Mouse (Mus musculus): ENCODE data around the gene Plcd3. TPM values are rescaled to one million over a fixed set of nuclear protein-coding genes. Genes with fewer than 3 reads are reported as not detected.

Gene Plcd3
- polyA plus RNA-seq, 1 experiment: 2.6 TPM

DNA sequence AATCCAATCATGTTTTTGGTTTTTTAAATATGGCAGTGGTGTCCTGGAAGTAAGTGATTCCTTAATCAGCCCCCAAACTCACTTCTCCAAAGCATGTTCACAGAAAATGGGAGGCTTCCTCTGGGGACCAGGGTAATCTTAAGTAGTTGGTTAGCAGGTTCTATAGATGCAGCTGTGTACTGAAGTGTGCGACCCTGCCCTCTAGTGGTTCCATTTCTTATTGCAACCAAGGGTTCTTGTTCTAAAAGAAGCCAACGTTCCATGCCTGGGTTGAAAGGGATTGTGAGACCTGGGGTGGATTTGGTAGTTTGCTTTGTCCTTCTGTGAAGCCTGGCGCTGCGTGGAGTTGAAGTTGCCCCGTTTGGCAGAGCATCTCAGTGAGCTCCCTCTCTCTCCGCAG, 46.7 kb downstream of the Plcd3 start:
- Histone ChIP-seq H3K4me3 (replicated peaks; ENCODE audit: control insufficient read depth, low read depth, low read length) (no peak overlapping the region), H3K27ac (ENCODE audit: control insufficient read depth, insufficient read depth, low read depth, low read length, poor library complexity) (no peak overlapping the region), H3K4me1 (ENCODE audit: control insufficient read depth, insufficient read depth, low read length) (peaks cover 1% of the 10 kb centered on the region; the same call in 1 of the 2 replicates)
- 44% methylated on average over 6 of the region's 6 CpGs for WGBS
- TF ChIP-seq CTCF (IDR thresholded peaks at IDR 0.05; ENCODE audit: control insufficient read depth, insufficient read depth, low read length): peak; percentile 36; the same call in 1 of the 2 replicates
- no peak for TF ChIP-seq POLR2A (IDR thresholded peaks at IDR 0.05; ENCODE audit: borderline replicate concordance, control insufficient read depth, low read depth, low read length)

DNA sequence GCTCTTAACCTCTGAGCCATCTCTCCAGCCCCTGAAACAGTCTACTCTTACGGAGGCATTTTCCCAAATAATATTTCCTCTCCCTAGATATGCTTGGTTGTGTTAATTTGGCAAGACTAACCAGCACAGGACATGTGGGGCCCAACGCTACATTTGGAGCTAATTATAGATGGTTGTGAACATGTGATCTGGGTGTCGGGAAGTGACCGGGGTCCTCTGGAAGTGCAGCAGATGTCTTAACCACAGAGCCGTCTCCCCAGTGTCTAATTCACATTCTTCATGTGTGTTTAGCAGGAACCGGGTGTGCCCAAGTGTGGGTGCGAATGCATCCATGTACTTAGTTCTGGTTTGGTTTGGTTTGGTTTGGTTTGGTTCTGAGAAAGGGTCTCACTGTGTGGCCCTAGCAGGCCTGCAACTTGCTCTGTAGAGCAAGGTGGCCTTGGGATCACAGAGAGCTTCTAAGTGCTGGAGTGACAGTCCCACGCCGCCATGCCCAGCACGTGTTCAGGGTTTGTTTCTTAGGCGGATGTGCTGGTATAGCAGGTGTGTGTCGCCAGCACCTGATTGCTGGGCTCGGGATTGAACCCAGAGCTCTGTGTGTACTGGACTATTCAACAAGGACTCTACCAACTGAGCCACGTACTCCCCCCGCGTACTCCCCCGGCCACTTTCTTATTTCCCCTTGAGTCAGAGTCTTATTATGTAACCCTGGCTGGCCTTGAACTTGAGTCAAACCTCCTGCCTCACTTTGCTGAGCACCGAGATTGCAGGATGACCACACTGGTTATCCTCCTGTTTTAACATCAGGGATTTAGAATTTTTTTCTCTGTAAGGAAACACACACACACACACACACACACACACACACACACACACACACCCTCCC, 48.0 kb downstream of the Plcd3 start:
- no peak for TF ChIP-seq POLR2A (IDR thresholded peaks at IDR 0.05; ENCODE audit: borderline replicate concordance, control insufficient read depth, low read depth, low read length)
- no peak for TF ChIP-seq CTCF (IDR thresholded peaks at IDR 0.05; ENCODE audit: control insufficient read depth, insufficient read depth, low read length)
- 83% methylated on average over 18 of the region's 18 CpGs for WGBS
- H3K27ac ChIP-seq (ENCODE audit: control insufficient read depth, insufficient read depth, low read depth, low read length, poor library complexity): no peak overlapping the region

DNA sequence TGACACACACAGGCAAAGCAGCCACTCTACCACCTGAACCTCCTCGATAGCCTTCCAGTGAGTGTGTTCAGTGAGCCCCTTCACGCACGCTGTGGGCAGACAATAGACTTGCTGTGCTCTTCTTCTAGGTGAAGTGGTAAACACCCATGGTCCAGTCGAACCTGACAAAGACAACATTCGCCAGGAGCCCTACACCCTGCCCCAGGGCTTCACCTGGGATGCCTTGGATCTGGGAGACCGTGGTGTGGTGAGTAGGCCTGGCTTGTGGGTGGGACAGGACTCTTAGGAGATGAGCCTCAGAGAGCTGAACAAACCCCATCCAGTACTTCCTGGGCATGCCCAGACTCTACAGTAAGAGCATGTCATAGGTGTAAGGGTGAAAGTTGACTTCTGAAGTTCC, 49.4 kb downstream of the Plcd3 start:
- Histone ChIP-seq H3K4me1 (ENCODE audit: control insufficient read depth, insufficient read depth, low read length) (peaks cover 1% of the 10 kb centered on the region; the same call in 1 of the 2 replicates), H3K27ac (ENCODE audit: control insufficient read depth, insufficient read depth, low read depth, low read length, poor library complexity) (no peak overlapping the region), H3K4me3 (replicated peaks; ENCODE audit: control insufficient read depth, low read depth, low read length) (no peak overlapping the region)
- TF ChIP-seq POLR2A (IDR thresholded peaks at IDR 0.05; ENCODE audit: borderline replicate concordance, control insufficient read depth, low read depth, low read length) (no peak), CTCF (IDR thresholded peaks at IDR 0.05; ENCODE audit: control insufficient read depth, insufficient read depth, low read length) (no peak)
- 91% methylated on average over 6 of the region's 6 CpGs for WGBS

More for the DNA sequence above, 48.0 kb downstream of the Plcd3 start:
- Histone ChIP-seq H3K4me3 (replicated peaks; ENCODE audit: control insufficient read depth, low read depth, low read length) (no peak overlapping the region), H3K4me1 (ENCODE audit: control insufficient read depth, insufficient read depth, low read length) (peaks cover 1% of the 10 kb centered on the region; the same call in 1 of the 2 replicates)

DNA sequence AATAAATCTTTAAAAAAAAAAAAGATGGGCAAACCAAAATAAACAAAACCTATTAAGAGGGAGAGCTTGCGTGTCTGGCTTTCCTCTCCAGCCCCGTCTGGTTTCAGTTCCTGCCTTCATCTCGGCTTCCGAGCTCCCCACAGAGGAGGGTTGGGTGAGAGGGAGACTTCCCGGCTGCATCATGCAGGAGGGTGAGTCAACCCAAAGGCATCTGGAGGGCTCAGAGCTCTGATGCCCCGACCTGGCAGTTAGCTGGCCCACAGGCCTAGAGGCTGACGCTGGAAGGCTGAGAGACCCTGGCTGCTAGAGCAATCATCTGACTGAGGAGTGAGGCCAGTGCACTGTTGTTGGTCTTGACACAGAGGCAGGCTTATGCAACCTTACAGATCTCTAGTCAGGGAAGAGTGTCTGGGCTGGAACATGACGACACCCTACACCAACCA, 50.2 kb downstream of the Plcd3 start:
- peak overlapping the region; percentile 23; the same call in 1 of the 2 replicates for H3K27ac ChIP-seq (ENCODE audit: control insufficient read depth, insufficient read depth, low read depth, low read length, poor library complexity)
- no peak overlapping the region for H3K4me3 ChIP-seq (replicated peaks; ENCODE audit: control insufficient read depth, low read depth, low read length)
- TF ChIP-seq CTCF (IDR thresholded peaks at IDR 0.05; ENCODE audit: control insufficient read depth, insufficient read depth, low read length) (no peak), POLR2A (IDR thresholded peaks at IDR 0.05; ENCODE audit: borderline replicate concordance, control insufficient read depth, low read depth, low read length) (no peak)
- 61% methylated on average over 8 of the region's 8 CpGs for WGBS
- H3K4me1 ChIP-seq (ENCODE audit: control insufficient read depth, insufficient read depth, low read length): peaks cover 1% of the 10 kb centered on the region; the same call in 1 of the 2 replicates

DNA sequence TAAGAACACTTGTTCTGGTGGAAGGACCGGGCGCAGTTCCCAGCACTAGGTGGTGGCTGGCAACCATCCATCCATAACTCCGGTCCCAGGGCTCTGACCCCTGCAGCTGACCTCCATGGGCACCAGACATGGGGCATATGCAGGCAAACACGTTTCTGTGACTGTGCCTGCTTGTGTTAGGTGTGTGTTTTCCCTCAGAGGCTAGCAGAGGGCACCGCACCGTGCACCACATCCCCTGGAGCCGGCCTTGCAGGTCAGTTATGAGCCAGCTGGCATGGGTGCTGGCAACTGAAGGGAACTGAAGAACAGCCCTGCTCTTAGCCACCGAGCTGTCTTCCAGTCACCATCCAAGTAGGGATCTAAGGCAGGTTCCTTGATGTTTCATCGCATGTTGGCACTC, 51.3 kb downstream of the Plcd3 start:
- no peak overlapping the region for H3K27ac ChIP-seq (ENCODE audit: control insufficient read depth, insufficient read depth, low read depth, low read length, poor library complexity)
- H3K4me1 ChIP-seq (ENCODE audit: control insufficient read depth, insufficient read depth, low read length): peaks cover 1% of the 10 kb centered on the region; the same call in 1 of the 2 replicates
- TF ChIP-seq POLR2A (IDR thresholded peaks at IDR 0.05; ENCODE audit: borderline replicate concordance, control insufficient read depth, low read depth, low read length): no peak
- no peak for TF ChIP-seq CTCF (IDR thresholded peaks at IDR 0.05; ENCODE audit: control insufficient read depth, insufficient read depth, low read length)
- H3K4me3 ChIP-seq (replicated peaks; ENCODE audit: control insufficient read depth, low read depth, low read length): no peak overlapping the region
- WGBS: 91% methylated on average over 9 of the region's 9 CpGs

DNA sequence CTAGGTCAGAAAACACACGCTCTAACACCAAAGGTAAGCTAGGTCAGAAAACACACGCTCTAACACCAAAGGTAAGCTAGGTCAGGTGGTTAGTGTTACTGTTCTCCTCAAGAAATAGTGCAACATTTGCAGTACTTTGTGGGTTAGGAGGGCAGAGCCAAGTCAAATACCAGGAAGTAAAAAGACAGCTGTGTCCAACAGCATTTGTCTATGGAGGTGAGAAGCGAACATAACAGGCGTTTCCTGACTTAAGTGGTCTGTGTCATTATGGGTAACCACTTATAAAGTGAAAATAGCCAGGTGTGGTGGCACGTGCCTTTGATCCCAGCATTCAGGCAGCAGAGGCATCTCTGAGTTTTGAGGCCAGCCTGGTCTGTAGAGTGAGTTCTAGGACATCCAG, 51.8 kb downstream of the Plcd3 start:
- TF ChIP-seq POLR2A (IDR thresholded peaks at IDR 0.05; ENCODE audit: borderline replicate concordance, control insufficient read depth, low read depth, low read length) (no peak), CTCF (IDR thresholded peaks at IDR 0.05; ENCODE audit: control insufficient read depth, insufficient read depth, low read length) (no peak)
- Histone ChIP-seq H3K27ac (ENCODE audit: control insufficient read depth, insufficient read depth, low read depth, low read length, poor library complexity) (no peak overlapping the region), H3K4me1 (ENCODE audit: control insufficient read depth, insufficient read depth, low read length) (peaks cover 1% of the 10 kb centered on the region; the same call in 1 of the 2 replicates), H3K4me3 (replicated peaks; ENCODE audit: control insufficient read depth, low read depth, low read length) (no peak overlapping the region)
- 89% methylated on average over 5 of the region's 5 CpGs for WGBS

DNA sequence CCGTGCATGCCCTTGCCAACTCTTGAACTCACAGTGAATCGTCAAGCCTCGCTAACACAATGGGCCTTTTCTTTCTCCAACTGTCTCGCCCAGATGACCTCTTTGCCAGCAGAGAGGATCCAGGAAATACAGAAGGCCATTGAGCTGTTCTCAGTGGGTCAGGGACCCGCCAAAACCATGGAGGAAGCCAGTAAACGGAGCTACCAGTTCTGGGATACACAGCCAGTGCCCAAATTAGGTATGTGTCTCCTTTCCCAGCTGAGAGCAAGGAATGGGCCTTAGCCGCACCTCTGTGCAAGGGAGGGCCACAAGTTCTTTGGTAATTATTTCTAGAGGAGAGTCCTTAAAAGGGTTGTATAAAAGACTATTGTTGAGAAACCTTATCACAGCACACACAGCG, 55.2 kb downstream of the Plcd3 start:
- WGBS: 89% methylated on average over 8 of the region's 8 CpGs

DNA sequence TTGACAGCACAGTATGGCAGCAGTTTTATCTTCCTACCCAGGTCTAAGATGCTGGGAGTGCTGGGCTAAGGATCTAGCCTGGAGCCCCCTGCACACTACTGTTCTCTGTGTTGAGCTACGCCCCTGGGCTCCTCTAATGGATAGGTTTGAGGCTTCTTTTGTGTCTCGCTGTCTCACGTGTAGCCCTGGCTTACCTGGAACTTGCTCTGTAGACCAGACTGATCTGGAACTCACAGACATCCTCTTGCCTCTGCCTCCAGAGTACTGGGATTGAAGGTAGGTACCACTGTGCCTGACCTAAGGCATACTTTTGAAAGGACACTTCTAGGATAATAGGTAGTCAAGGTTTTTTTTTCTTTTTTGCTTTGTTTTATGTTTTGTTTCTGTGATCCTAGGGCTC, 57.5 kb downstream of the Plcd3 start:
- TF ChIP-seq CTCF (IDR thresholded peaks at IDR 0.05; ENCODE audit: control insufficient read depth, insufficient read depth, low read length) (no peak), POLR2A (IDR thresholded peaks at IDR 0.05; ENCODE audit: borderline replicate concordance, control insufficient read depth, low read depth, low read length) (no peak)
- Histone ChIP-seq H3K4me1 (ENCODE audit: control insufficient read depth, insufficient read depth, low read length) (no peaks in the 10 kb centered on the region), H3K27ac (ENCODE audit: control insufficient read depth, insufficient read depth, low read depth, low read length, poor library complexity) (no peak overlapping the region), H3K4me3 (replicated peaks; ENCODE audit: control insufficient read depth, low read depth, low read length) (no peak overlapping the region)
- WGBS: 90% methylated on average over 3 of the region's 3 CpGs

More for the DNA sequence above, 55.2 kb downstream of the Plcd3 start:
- H3K4me3 ChIP-seq (replicated peaks; ENCODE audit: control insufficient read depth, low read depth, low read length): no peak overlapping the region
- no peak for TF ChIP-seq CTCF (IDR thresholded peaks at IDR 0.05; ENCODE audit: control insufficient read depth, insufficient read depth, low read length)
- TF ChIP-seq POLR2A (IDR thresholded peaks at IDR 0.05; ENCODE audit: borderline replicate concordance, control insufficient read depth, low read depth, low read length): no peak
- no peak overlapping the region for H3K27ac ChIP-seq (ENCODE audit: control insufficient read depth, insufficient read depth, low read depth, low read length, poor library complexity)
- no peaks in the 10 kb centered on the region; the same call in 1 of the 2 replicates for H3K4me1 ChIP-seq (ENCODE audit: control insufficient read depth, insufficient read depth, low read length)

Data from bone marrow, adult 2 months (tissue).